Mouse (Mus musculus) spleen, adult 2 months (tissue): ENCODE measurements at regions not wholly inside any gene's neighbourhood (a gene's known extent, or its start where the extent isn't known, plus 50 kb on each side); places are given as distances from the start of the nearest gene placed in this dataset.

Source experiments
- CTCF ChIP-seq: fragments of 200-500 bp; IDR thresholded peaks from 2 replicates; pipeline ENCODE4 v1.5.1; 2011; ENCODE audit warnings: mild to moderate bottlenecking, inconsistent platforms; ENCODE audit not compliant: insufficient read depth, insufficient read length, insufficient replicate concordance; ENCODE audit errors: extremely low read depth
- POLR2A ChIP-seq: fragments of 200-500 bp; IDR thresholded peaks from 2 replicates; pipeline ENCODE4 v1.6.1; 2011; ENCODE audit warnings: low read depth, low read length, inconsistent platforms

- no peak for TF ChIP-seq CTCF
- TF ChIP-seq POLR2A = no peak
Measured at GRCm38 (mm10) chr4:152959627-152960230, 482.1 kb upstream of the Kcnab2 start.
